Mouse (Mus musculus) layer of hippocampus, adult 8-10 months (tissue): ENCODE data around the gene Lrat. TPM values are rescaled to one million over a fixed set of nuclear protein-coding genes. Genes with fewer than 3 reads are reported as not detected.

Source experiments
- total RNA-seq, 4 experiments: library from RNA; stranded (reverse); gene quantifications; 2 replicates each; pipeline ENCODE4 v1.2.4; 2022

The Lrat gene
- total RNA-seq, 4 experiments from 2014 or later = 0.06 to 0.08 (median 0.07) TPM

Other genes with a start within 250 kb of the Lrat start
- gene Rbm46, start 27.5 kb downstream of the Lrat start, total RNA-seq = 1 to 10 TPM in 2 of 4 experiments, under 1 TPM in 2; 0.64 to 1.7 (median 1.2) TPM
- gene Fgg, start 103.8 kb upstream of the Lrat start, total RNA-seq = not detected
- gene Fga, start 122.1 kb upstream of the Lrat start, total RNA-seq = not detected
- not detected for gene Fgb, start 145.9 kb upstream of the Lrat start, total RNA-seq
- gene Plrg1, start 151.5 kb upstream of the Lrat start, total RNA-seq = 10 to 100 TPM; 48.1 to 52.8 (median 49.0) TPM
- 1 to 10 TPM; 3.3 to 4.8 (median 4.4) TPM for gene Dchs2, start 224.0 kb upstream of the Lrat start, total RNA-seq